Mouse (Mus musculus) liver, embryonic 11.5 days (tissue): ENCODE measurements at regions not wholly inside any gene's neighbourhood (a gene's known extent, or its start where the extent isn't known, plus 50 kb on each side); places are given as distances from the start of the nearest gene placed in this dataset.

Experiments
- ATAC-seq: fragments of 200-750 bp; cut with Nextera tagmentation; replicated peaks from 2 replicates; pipeline ENCODE4 v1.8.0; 2017; ENCODE audit warnings: moderate number of reproducible peaks, mild to moderate bottlenecking, moderate TSS enrichment, moderate library complexity; ENCODE audit not compliant: low FRiP score
- DNase-seq: peaks from one replicate; pipeline ENCODE4 v3.0.0-alpha.2; 2017; ENCODE audit warnings: low spot score
- H3K27ac ChIP-seq: fragments of 300-500 bp; sonication (generic); 2 replicates; pipeline ENCODE4 v1.5.1; 2014; ENCODE audit warnings: mild to moderate bottlenecking, low read depth, low read length, control low read depth
- H3K27me3 ChIP-seq: fragments of 300-500 bp; sonication (generic); replicated peaks from 2 replicates; pipeline ENCODE4 v1.6.1; 2014; ENCODE audit warnings: low read length, mixed read lengths; ENCODE audit not compliant: control insufficient read depth, insufficient read depth
- H3K36me3 ChIP-seq: fragments of 300-500 bp; sonication (generic); 2 replicates; pipeline ENCODE4 v1.6.1; 2014; ENCODE audit warnings: mild to moderate bottlenecking, low read length, moderate library complexity, mixed read lengths; ENCODE audit not compliant: control insufficient read depth, insufficient read depth
- H3K4me1 ChIP-seq: fragments of 300-500 bp; sonication (generic); replicated peaks from 2 replicates; pipeline ENCODE4 v1.6.1; 2014; ENCODE audit warnings: low read length, mixed read lengths; ENCODE audit not compliant: control insufficient read depth, insufficient read depth
- H3K4me2 ChIP-seq: fragments of 300-500 bp; sonication (generic); 2 replicates; pipeline ENCODE4 v1.6.1; 2014; ENCODE audit warnings: mild to moderate bottlenecking, control low read depth, moderate library complexity
- H3K4me3 ChIP-seq: fragments of 300-500 bp; sonication (generic); 2 replicates; pipeline ENCODE4 v1.5.1; 2014; ENCODE audit warnings: low read depth, low read length, control low read depth
- H3K9ac ChIP-seq: fragments of 300-500 bp; sonication (generic); 2 replicates; pipeline ENCODE4 v1.6.1; 2014; ENCODE audit warnings: low read depth, low read length, control low read depth
- H3K9me3 ChIP-seq: fragments of 300-500 bp; sonication (generic); 2 replicates; pipeline ENCODE4 v1.6.1; 2016; ENCODE audit warnings: low read length, inconsistent platforms, mixed read lengths; ENCODE audit not compliant: control insufficient read depth
- WGBS: fragments of 180-500 bp; shearing (Covaris S2); extraction: QIAGEN DNeasy Blood & Tissue Kit; methylation state at CpG from one replicate; pipeline ENCODE4 v1.1.7; 2014; 5-methylcytosine and 5-hydroxymethylcytosine counted together

DNA sequence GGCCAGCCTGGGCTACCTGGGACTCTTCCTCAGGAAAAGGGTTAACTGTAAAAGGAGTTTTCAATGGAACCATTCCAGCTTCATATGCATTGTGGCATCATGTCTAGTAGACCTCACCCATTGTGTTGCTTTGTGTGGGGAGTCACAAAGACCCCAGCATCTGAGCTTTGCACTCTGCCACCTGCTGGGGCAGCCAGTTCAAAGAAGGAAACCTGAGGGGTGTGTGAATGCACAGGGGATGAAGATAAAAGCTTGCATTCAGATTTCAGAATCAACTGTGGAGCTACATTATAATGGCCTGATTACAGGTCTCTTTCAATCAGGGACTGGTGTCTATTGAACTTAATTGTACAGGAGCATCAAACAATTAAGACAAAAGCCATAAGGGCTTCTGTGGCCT, 215.4 kb upstream of the Runx1 start:
- no peak overlapping the region for H3K4me3 ChIP-seq
- H3K27me3 ChIP-seq, result no peaks in the 10 kb centered on the region
- H3K4me2 ChIP-seq, result no peak overlapping the region
- H3K36me3 ChIP-seq, result no peaks in the 10 kb centered on the region
- DNase-seq (no peak), ATAC-seq (no peak)
- H3K4me1 ChIP-seq, result no peaks in the 10 kb centered on the region
- H3K9ac ChIP-seq, result no peak overlapping the region
- H3K9me3 ChIP-seq, result no peaks in the 10 kb centered on the region
- no peak overlapping the region for H3K27ac ChIP-seq

DNA sequence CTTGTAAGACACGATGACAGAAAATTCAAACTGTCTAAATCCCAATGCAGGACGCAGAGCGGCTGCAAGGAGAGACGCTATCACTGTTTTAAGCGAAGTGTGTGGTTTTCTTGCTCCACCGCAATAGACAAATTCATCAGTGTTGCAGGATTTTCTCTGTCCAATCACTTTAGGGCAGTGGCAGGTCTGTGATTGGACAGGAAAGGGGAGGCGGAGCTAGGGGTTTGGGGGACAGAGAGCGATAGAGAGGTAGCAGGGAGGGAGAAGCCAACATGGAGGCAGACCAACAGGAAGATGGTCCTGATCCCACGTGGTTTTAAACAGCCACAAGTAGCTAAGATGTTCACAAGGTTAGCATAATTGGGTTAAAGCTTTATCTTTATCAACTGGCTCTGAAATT, 209.7 kb upstream of the Runx1 start:
- Histone ChIP-seq H3K4me1 (no peaks in the 10 kb centered on the region), H3K27me3 (no peaks in the 10 kb centered on the region), H3K4me3 (no peak overlapping the region), H3K27ac (no peak overlapping the region), H3K9ac (no peak overlapping the region), H3K36me3 (no peaks in the 10 kb centered on the region), H3K9me3 (no peaks in the 10 kb centered on the region), H3K4me2 (no peak overlapping the region)
- ATAC-seq (no peak), DNase-seq (no peak)
- 69% methylated on average over 9 of the region's 9 CpGs for WGBS

DNA sequence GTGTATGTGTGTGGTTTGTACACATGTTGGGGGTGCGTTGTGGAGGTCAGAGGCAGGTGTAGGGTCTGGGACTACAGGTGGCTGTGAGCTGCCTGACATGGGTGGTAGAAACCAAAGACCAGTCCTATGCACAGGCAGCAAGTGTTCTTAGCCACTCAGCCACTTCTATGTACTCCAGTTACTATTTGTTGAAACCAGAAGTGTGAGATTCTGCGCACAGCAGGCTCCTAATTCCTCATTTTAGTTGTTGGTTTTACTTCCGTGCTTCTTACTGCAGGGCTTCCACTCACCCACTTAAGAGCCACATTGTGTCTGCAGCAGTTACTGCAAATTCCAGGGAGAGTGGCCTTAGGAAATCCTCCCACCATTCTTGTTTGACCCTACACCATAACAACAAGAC, 208.0 kb upstream of the Runx1 start:
- H3K4me1 ChIP-seq, result no peaks in the 10 kb centered on the region
- no peaks in the 10 kb centered on the region for H3K36me3 ChIP-seq
- H3K4me3 ChIP-seq, result no peak overlapping the region
- H3K9ac ChIP-seq, result no peak overlapping the region
- DNase-seq, result no peak
- H3K4me2 ChIP-seq, result no peak overlapping the region
- no peaks in the 10 kb centered on the region; the same call in 1 of the 2 replicates for H3K27me3 ChIP-seq
- no peaks in the 10 kb centered on the region for H3K9me3 ChIP-seq
- no peak overlapping the region for H3K27ac ChIP-seq
- 73% methylated on average over 3 of the region's 3 CpGs for WGBS
- no peak for ATAC-seq

DNA sequence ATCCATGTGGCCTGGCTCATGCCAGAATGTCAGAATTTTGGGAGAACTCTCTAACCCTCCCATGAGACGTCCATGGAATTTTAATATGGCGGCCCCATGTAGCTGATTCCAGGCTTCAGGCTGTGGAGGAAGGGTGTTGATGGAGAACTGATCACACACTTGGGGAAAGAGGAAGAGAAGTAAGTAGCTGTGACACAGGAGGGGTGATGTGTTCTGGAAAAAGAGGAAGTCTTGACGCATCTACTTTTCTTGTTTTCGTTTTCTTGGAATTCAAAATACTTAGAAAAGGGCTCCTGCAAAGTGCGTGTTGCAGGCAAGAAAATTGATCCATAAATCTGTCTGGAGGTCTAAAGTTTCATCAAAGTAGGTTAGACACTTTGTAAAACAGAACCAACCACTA, 205.7 kb upstream of the Runx1 start:
- 60% methylated on average over 5 of the region's 5 CpGs for whole genome bisulfite sequencing
- H3K9ac ChIP-seq, result no peak overlapping the region
- H3K4me1 ChIP-seq, result no peaks in the 10 kb centered on the region
- no peaks in the 10 kb centered on the region for H3K9me3 ChIP-seq
- H3K36me3 ChIP-seq, result no peaks in the 10 kb centered on the region
- no peak for ATAC-seq
- DNase-seq, result no peak
- no peak overlapping the region for H3K4me3 ChIP-seq
- no peak overlapping the region for H3K27ac ChIP-seq
- no peak overlapping the region for H3K4me2 ChIP-seq
- no peaks in the 10 kb centered on the region; the same call in 1 of the 2 replicates for H3K27me3 ChIP-seq

DNA sequence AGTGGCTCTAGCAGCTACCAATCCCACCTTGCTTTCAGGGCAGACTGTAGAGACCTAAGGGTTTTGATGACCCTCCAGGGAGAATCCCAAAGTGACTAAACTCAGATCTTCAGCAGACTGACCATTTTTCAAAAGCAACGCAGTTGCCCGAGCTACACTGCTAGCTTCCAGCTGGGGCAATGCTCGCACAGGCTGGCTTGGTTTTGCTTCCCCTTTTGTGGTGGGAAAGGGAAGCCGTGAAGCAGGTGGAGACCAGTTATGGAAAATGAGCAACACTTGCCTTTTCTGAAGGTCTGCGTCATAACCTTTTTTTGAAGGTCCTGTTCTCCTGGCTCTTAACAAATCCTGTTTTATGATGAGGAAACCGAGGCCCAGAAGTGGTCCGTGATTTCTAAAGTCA, 202.7 kb upstream of the Runx1 start:
- Histone ChIP-seq H3K4me3 (no peak overlapping the region), H3K27me3 (no peaks in the 10 kb centered on the region; the same call in 1 of the 2 replicates), H3K4me2 (no peak overlapping the region), H3K4me1 (no peaks in the 10 kb centered on the region), H3K36me3 (no peaks in the 10 kb centered on the region), H3K27ac (no peak overlapping the region), H3K9me3 (no peaks in the 10 kb centered on the region), H3K9ac (no peak overlapping the region)
- DNase-seq (no peak), ATAC-seq (no peak)
- WGBS, result 49% methylated on average over 7 of the region's 7 CpGs

DNA sequence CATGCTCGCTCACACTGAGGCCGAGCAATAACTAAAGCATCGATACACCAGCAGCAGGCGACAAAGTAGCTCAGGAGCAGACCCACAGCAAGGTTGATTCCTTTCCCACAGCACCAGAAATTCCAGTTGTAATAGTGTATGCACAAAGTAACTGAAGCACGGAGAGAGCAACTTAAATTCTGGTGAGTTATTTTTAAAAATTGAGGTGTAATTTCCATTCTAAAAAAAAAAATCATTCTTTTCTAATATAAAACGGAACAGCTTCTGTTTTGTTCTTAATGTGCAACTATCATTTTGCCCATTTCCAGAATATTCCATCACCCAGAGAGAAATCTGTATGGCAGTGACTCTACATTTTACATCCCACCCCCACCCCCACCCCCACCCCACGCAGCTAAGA, 202.1 kb upstream of the Runx1 start:
- no peak overlapping the region for H3K4me2 ChIP-seq
- 79% methylated on average over 7 of the region's 7 CpGs for WGBS
- no peak overlapping the region for H3K27ac ChIP-seq
- no peak overlapping the region for H3K9ac ChIP-seq
- H3K4me1 ChIP-seq, result no peaks in the 10 kb centered on the region
- no peaks in the 10 kb centered on the region; the same call in 1 of the 2 replicates for H3K27me3 ChIP-seq
- no peak for ATAC-seq
- H3K4me3 ChIP-seq, result no peak overlapping the region
- no peaks in the 10 kb centered on the region for H3K36me3 ChIP-seq
- no peaks in the 10 kb centered on the region for H3K9me3 ChIP-seq
- DNase-seq, result no peak

DNA sequence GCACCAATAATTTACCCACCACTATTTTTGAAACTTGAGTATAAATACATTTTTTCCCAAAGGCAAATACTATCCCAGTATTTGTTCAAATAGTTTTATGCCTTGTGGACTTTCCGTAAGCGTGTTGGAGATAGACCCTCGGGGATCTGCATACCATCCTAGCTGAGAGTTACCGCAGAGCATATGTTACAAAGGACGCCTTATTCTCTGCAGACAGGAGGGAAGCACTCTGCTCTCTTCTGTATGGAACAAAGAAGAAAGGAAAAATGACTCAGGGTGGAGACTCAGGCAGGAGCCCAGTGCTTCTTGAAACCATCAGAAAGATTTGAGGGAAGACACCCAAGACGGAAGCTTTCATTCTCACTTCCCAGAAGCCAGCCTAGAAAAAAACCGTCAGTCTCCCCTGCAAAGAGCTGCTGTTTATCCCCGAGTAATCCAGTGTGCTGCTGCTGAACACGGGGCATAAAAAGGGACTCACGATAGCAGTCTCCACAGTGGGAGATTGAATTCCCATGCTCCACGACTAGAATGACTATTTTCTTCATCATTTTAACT, 200.2 kb upstream of the Runx1 start:
- Histone ChIP-seq H3K9ac (no peak overlapping the region), H3K27ac (no peak overlapping the region), H3K4me3 (no peak overlapping the region), H3K9me3 (no peaks in the 10 kb centered on the region), H3K4me2 (no peak overlapping the region), H3K27me3 (peaks cover 3% of the 10 kb centered on the region; the same call in 1 of the 2 replicates), H3K36me3 (no peaks in the 10 kb centered on the region), H3K4me1 (no peaks in the 10 kb centered on the region)
- ATAC-seq (no peak), DNase-seq (no peak)
- 68% methylated on average over 11 of the region's 11 CpGs for WGBS

DNA sequence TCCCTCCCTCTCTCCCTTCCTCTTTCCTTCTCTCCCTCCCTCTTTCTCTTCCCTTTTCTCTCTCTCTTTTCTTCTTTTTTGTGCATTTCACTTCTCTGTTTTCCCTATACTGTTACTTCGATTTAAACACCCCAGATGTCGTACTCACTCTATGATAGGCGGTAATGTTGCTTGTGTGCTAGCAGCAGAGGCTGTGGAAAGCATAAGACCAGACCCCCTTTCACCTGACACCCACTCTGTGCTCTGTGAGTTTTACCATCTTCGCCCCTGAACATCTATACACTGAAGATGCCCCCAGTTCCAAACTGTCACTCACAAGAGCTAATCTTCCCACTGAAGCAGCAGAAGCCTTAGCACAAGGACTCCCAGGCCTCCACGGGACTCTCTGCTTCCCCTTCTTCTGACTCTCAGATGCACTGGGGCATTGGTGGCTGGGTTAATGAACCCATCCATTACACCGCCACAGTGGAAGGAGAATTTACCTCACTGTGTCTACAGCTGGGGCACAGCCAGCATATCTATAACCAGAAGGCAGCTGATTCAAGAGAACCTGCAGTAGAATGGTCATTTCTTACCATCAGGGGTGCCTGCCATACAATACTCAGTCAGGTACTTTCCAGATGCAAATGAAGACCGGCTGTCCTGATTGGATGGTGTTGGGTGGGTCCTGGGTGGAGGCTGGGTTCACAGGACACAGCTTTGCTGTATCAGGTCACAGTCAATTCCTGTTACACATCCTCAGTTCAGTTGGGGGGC, 194.0 kb upstream of the Runx1 start:
- Histone ChIP-seq H3K27ac (no peak overlapping the region), H3K4me3 (no peak overlapping the region), H3K9ac (no peak overlapping the region), H3K4me1 (no peaks in the 10 kb centered on the region), H3K4me2 (no peak overlapping the region), H3K36me3 (no peaks in the 10 kb centered on the region), H3K27me3 (0 out of 2 replicates have a peak, but pooled peaks cover 3% of the 10 kb centered on the region), H3K9me3 (no peaks in the 10 kb centered on the region)
- ATAC-seq (no peak), DNase-seq (no peak)
- 62% methylated on average over 7 of the region's 7 CpGs for WGBS

DNA sequence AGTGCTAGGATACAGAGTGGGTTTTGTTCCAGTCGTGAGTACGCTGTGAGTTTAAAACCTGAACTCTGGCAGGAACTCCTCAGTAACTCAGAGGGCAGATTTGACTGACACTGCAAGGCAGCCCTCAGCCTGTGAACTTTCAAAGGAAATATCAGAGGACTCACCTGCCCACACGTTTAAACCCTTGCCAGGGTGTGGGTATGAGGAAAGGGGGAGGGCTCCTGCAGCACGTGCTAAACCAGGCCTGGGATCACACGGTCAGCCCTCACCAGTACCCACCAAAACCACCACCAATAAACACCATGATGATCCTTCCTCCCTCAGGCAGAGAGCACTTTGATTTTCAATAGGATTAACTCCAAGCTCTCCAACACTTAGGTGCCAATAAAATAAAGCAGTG, 192.8 kb upstream of the Runx1 start:
- H3K9me3 ChIP-seq, result no peaks in the 10 kb centered on the region
- H3K27ac ChIP-seq, result no peak overlapping the region
- H3K9ac ChIP-seq, result no peak overlapping the region
- whole genome bisulfite sequencing, result 54% methylated on average over 5 of the region's 5 CpGs
- DNase-seq (no peak), ATAC-seq (no peak)
- H3K27me3 ChIP-seq, result 0 out of 2 replicates have a peak, but pooled peaks cover 3% of the 10 kb centered on the region
- H3K4me3 ChIP-seq, result no peak overlapping the region
- H3K4me1 ChIP-seq, result no peaks in the 10 kb centered on the region
- H3K4me2 ChIP-seq, result no peak overlapping the region
- no peaks in the 10 kb centered on the region for H3K36me3 ChIP-seq
